22 mouse cellular contexts compared by ENCODE assay signal in genomic region chr13:85895141-85895540, GRCm38 (mm10).
DNase-seq lines count a peak whose midpoint lies in the region; ATAC-seq and TF ChIP-seq lines count a peak whose summit lies in the region.
"Had no signal": no experiment of that assay in that cellular context is flagged by ENCODE, and none has a peak within 500 bp of the region (broad histone marks: within the 10 kb centered on the region; RNA-seq: fewer than 3 reads in every experiment).

No protein-coding gene starts in this region.

- no peaks in the 10 kb centered on the region for H3K4me1 ChIP-seq in forebrain, embryonic 11.5 days (replicated peaks; ENCODE audit: control insufficient read depth, insufficient read depth, low read length)
- H3K4me1 ChIP-seq in forebrain, embryonic 12.5 days: no peaks in the 10 kb centered on the region
- no peaks in the 10 kb centered on the region for H3K4me1 ChIP-seq in midbrain, embryonic 10.5 days
- H3K4me1 ChIP-seq in midbrain, embryonic 16.5 days (ENCODE audit: control insufficient read depth, insufficient read depth, low read length): no peaks in the 10 kb centered on the region
- no peaks in the 10 kb centered on the region for H3K4me1 ChIP-seq in midbrain, postnatal 0 days (ENCODE audit: insufficient read depth, low read length)
- H3K4me1 ChIP-seq: hindbrain, embryonic 15.5 days; kidney, embryonic 15.5 days; lung, embryonic 15.5 days had no signal

- H3K36me3 ChIP-seq in forebrain, embryonic 11.5 days (ENCODE audit: control insufficient read depth, insufficient read depth, low read length): no peaks in the 10 kb centered on the region
- H3K36me3 ChIP-seq in forebrain, embryonic 12.5 days (replicated peaks): no peaks in the 10 kb centered on the region
- H3K36me3 ChIP-seq in midbrain, embryonic 10.5 days: no peaks in the 10 kb centered on the region
- no peaks in the 10 kb centered on the region for H3K36me3 ChIP-seq in midbrain, embryonic 16.5 days (ENCODE audit: control insufficient read depth, insufficient read depth, low read length)
- no peaks in the 10 kb centered on the region for H3K36me3 ChIP-seq in midbrain, postnatal 0 days (ENCODE audit: insufficient read depth, low read length)
- H3K36me3 ChIP-seq: G1E; hindbrain, embryonic 15.5 days; kidney, embryonic 15.5 days; lung, embryonic 15.5 days had no signal

- H3K27me3 ChIP-seq in forebrain, embryonic 11.5 days (ENCODE audit: control insufficient read depth, insufficient read depth, low read length): no peaks in the 10 kb centered on the region
- no peaks in the 10 kb centered on the region for H3K27me3 ChIP-seq in forebrain, embryonic 12.5 days
- H3K27me3 ChIP-seq in midbrain, embryonic 10.5 days (ENCODE audit: low read depth, poor library complexity, severe bottlenecking): no peaks in the 10 kb centered on the region
- no peaks in the 10 kb centered on the region for H3K27me3 ChIP-seq in midbrain, embryonic 16.5 days (ENCODE audit: control insufficient read depth, insufficient read depth, low read depth, low read length)
- no peaks in the 10 kb centered on the region for H3K27me3 ChIP-seq in midbrain, postnatal 0 days (ENCODE audit: insufficient read depth, low read length)
- H3K27me3 ChIP-seq: hindbrain, embryonic 15.5 days; kidney, embryonic 15.5 days; lung, embryonic 15.5 days had no signal

- TF ChIP-seq CTCF in midbrain, postnatal 0 days (IDR thresholded peaks at IDR 0.05): no peak
- TF ChIP-seq CTCF in gastrocnemius, adult 2 months (IDR thresholded peaks at IDR 0.05): no peak

- no peak overlapping the region for H3K4me2 ChIP-seq in forebrain, embryonic 11.5 days (ENCODE audit: low read depth, low read length, severe bottlenecking)
- no peak overlapping the region for H3K4me2 ChIP-seq in forebrain, embryonic 12.5 days
- H3K4me2 ChIP-seq in midbrain, embryonic 16.5 days (ENCODE audit: low read length): no peak overlapping the region
- no peak overlapping the region for H3K4me2 ChIP-seq in midbrain, postnatal 0 days (ENCODE audit: low read depth, low read length, poor library complexity, severe bottlenecking)
- H3K4me2 ChIP-seq: hindbrain, embryonic 15.5 days; kidney, embryonic 15.5 days; lung, embryonic 15.5 days had no signal

- H3K9ac ChIP-seq in forebrain, embryonic 11.5 days (ENCODE audit: low read length): no peak overlapping the region
- H3K9ac ChIP-seq in forebrain, embryonic 12.5 days: no peak overlapping the region
- H3K9ac ChIP-seq in midbrain, embryonic 16.5 days (ENCODE audit: low read depth, low read length): no peak overlapping the region
- H3K9ac ChIP-seq in midbrain, postnatal 0 days (replicated peaks; ENCODE audit: low read length, poor library complexity, severe bottlenecking): no peak overlapping the region
- H3K9ac ChIP-seq: hindbrain, embryonic 15.5 days; kidney, embryonic 15.5 days; liver, embryonic 14.5 days; lung, embryonic 15.5 days had no signal

- H3K9me3 ChIP-seq in forebrain, embryonic 11.5 days (ENCODE audit: control insufficient read depth, low read length): no peaks in the 10 kb centered on the region
- no peaks in the 10 kb centered on the region for H3K9me3 ChIP-seq in forebrain, embryonic 12.5 days
- H3K9me3 ChIP-seq in midbrain, embryonic 10.5 days (replicated peaks): no peaks in the 10 kb centered on the region
- H3K9me3 ChIP-seq in midbrain, embryonic 16.5 days (replicated peaks; ENCODE audit: control insufficient read depth, low read length, poor library complexity, severe bottlenecking): no peaks in the 10 kb centered on the region
- H3K9me3 ChIP-seq in midbrain, postnatal 0 days (ENCODE audit: low read length): no peaks in the 10 kb centered on the region
- H3K9me3 ChIP-seq: G1E; hindbrain, embryonic 15.5 days; kidney, embryonic 15.5 days; lung, embryonic 15.5 days had no signal

- DNase-seq in forebrain, embryonic 11.5 days (ENCODE audit: low spot score): no peak
- DNase-seq in midbrain, embryonic 10.5 days (ENCODE audit: low spot score): peak; percentile 17
- peak; percentile 3 for DNase-seq in embryo, embryonic 9.5 days (ENCODE audit: extremely low spot score)
- peak; percentile 6 for DNase-seq in midbrain, postnatal 0 days (ENCODE audit: low spot score)
- no peak for DNase-seq in gastrocnemius, adult 2 months
- DNase-seq: adrenal gland, postnatal 36 days; cerebellum, adult 2 months; gastrocnemius, postnatal 36 days; kidney, postnatal 4 days; layer of hippocampus, adult 9-11 months; right cerebral cortex, adult 18-20 months; thymus, postnatal 25 days had no signal

- ATAC-seq in forebrain, embryonic 11.5 days (replicated peaks; ENCODE audit: low FRiP score): 0 out of 2 replicates have a peak, but pooled peaks have one; percentile 39
- no peak for ATAC-seq in forebrain, embryonic 12.5 days (ENCODE audit: low FRiP score)
- ATAC-seq in midbrain, embryonic 16.5 days: no peak
- no peak for ATAC-seq in midbrain, postnatal 0 days (ENCODE audit: low FRiP score)
- ATAC-seq: forebrain, embryonic 14.5 days; intestine, postnatal 0 days had no signal

- no peak overlapping the region for H3K4me3 ChIP-seq in forebrain, embryonic 11.5 days (ENCODE audit: low read depth, low read length)
- H3K4me3 ChIP-seq in forebrain, embryonic 12.5 days (replicated peaks): no peak overlapping the region
- no peak overlapping the region for H3K4me3 ChIP-seq in midbrain, embryonic 10.5 days
- H3K4me3 ChIP-seq in midbrain, embryonic 16.5 days (ENCODE audit: low read depth, low read length): no peak overlapping the region
- no peak overlapping the region for H3K4me3 ChIP-seq in midbrain, postnatal 0 days (ENCODE audit: low read depth, low read length)
- H3K4me3 ChIP-seq in gastrocnemius, adult 2 months: no peak overlapping the region
- H3K4me3 ChIP-seq: hindbrain, embryonic 15.5 days; kidney, embryonic 15.5 days; left cerebral cortex, adult 2 months; lung, embryonic 15.5 days had no signal

- H3K27ac ChIP-seq in forebrain, embryonic 11.5 days (ENCODE audit: low read depth, low read length): no peak overlapping the region
- H3K27ac ChIP-seq in forebrain, embryonic 12.5 days: no peak overlapping the region
- no peak overlapping the region; the same call in 1 of the 2 replicates for H3K27ac ChIP-seq in midbrain, embryonic 10.5 days (replicated peaks)
- no peak overlapping the region for H3K27ac ChIP-seq in midbrain, embryonic 16.5 days (ENCODE audit: low read length)
- H3K27ac ChIP-seq in midbrain, postnatal 0 days (ENCODE audit: low read depth, low read length): no peak overlapping the region
- H3K27ac ChIP-seq in gastrocnemius, adult 2 months: no peak overlapping the region
- H3K27ac ChIP-seq: hindbrain, embryonic 15.5 days; kidney, embryonic 15.5 days; left cerebral cortex, adult 2 months; liver, embryonic 14.5 days; lung, embryonic 15.5 days had no signal

- intact Hi-C loops in gastrocnemius, adult 2 months (cut with DNase I): no loop called here

- 43% methylated on average over 8 of the region's 8 CpGs for WGBS in forebrain, embryonic 11.5 days
- WGBS in forebrain, embryonic 12.5 days: 28% methylated on average over 8 of the region's 8 CpGs
- WGBS in midbrain, embryonic 10.5 days: 30% methylated on average over 8 of the region's 8 CpGs
- WGBS in midbrain, embryonic 16.5 days: 12% methylated on average over 8 of the region's 8 CpGs
- WGBS in midbrain, postnatal 0 days: 8% methylated on average over 8 of the region's 8 CpGs

Comparison
In these comparisons a context has a peak if more than half of its experiments do, and no peak if none do; other contexts are left out.
1. DNase-seq: peak in midbrain, embryonic 10.5 days (single experiment), embryo, embryonic 9.5 days (single experiment) and midbrain, postnatal 0 days (single experiment); none in forebrain, embryonic 11.5 days (single experiment) and gastrocnemius, adult 2 months (single experiment).